Mouse (Mus musculus): Measurements from ENCODE around the gene Nrp2.

Nrp2 gene

DNA sequence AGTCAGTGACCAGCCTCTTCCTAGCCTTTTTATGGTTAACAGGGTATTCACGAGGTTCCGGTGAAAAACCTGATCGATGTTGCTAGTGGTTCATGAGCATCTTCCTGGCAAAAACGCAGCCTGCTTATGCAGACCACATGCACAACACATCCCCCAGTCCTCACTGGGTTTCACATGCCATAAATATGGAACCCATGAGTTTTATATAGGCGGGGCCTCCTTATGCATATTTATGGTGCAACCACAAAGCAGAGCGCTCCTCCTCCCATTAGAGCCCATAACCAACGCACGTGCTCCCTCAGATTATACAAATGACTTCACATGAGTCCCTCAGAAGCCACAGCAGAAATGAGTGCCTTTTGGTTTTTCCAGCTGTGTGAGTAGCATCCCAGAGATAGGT lies 49.0 kb downstream of the Nrp2 start:
- DNase-seq, result no peak

GRCm38 (mm10) chr1:62752661-62753333 lies 49.7 kb downstream of the Nrp2 start:
- no peak for DNase-seq

- DNase-seq, result no peak
Measured at GRCm38 (mm10) chr1:62754066-62754835, 51.2 kb downstream of the Nrp2 start.

DNA sequence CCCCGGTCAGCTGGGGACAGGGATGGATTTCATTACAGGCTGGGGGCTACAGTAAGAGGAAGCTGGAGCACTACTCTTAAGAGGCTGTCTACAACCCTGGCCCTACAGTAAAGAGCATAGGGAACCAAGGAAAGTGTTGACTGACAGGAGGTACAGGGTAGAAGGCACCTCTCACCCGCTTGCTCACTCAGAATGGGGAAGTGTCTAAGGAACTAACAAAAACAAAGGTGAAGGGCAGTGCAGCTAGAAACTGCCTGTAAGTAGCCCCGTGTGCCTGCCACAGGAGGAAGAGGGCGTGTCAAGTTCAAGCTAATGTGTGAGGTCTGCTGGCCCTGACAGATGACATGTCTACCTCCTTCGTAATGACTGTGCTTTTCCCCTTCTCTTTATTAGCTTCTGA lies 57.0 kb downstream of the Nrp2 start:
- no peak for DNase-seq

- no peak for DNase-seq
Measured at GRCm38 (mm10) chr1:62760565-62760964, 57.5 kb downstream of the Nrp2 start.

GRCm38 (mm10) chr1:62763779-62764178 lies 60.7 kb downstream of the Nrp2 start:
- no peak for DNase-seq

GRCm38 (mm10) chr1:62765171-62765570 lies 62.1 kb downstream of the Nrp2 start:
- no peak for DNase-seq

GRCm38 (mm10) chr1:62766766-62767165 lies 63.7 kb downstream of the Nrp2 start:
- DNase-seq, result no peak

DNA sequence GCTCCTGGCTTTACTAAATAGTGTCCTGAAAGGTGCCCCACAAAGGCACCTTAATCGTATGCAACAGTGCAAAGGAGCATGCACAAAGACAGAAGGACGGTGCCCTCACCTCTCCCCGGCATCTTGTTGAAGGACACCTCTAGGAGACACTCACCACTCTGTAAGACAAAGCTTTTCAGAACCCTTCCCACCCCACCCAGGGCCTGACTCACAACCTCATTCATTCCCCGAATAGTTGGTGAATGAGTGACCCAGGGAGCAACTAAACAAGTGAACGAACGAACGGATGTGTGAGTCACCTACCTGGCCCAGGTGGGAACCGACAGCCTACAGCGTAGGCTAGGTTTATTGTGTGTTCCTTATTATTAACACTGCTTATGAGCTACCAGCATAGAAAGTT lies 64.5 kb downstream of the Nrp2 start:
- no peak for DNase-seq

DNA sequence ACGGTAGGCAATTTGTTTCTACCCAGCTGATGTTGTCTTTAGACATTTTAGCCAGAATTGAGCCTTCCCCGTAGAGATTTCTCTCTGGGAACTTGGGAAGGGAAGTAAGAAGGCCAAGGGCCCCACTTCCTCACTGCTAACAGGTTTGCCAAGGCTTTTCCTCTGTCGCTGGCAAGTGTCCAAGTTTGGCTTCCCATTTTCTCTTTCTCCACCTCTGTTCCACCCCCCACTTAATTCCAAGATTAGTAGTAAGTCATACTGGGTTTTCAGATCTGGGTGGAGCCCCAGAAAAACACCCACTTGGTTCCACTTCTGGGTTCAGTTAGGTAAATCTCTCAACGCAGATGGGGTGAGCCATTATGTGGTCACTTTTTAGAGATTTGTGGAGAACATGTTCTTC lies 67.5 kb downstream of the Nrp2 start:
- no peak for DNase-seq

DNA sequence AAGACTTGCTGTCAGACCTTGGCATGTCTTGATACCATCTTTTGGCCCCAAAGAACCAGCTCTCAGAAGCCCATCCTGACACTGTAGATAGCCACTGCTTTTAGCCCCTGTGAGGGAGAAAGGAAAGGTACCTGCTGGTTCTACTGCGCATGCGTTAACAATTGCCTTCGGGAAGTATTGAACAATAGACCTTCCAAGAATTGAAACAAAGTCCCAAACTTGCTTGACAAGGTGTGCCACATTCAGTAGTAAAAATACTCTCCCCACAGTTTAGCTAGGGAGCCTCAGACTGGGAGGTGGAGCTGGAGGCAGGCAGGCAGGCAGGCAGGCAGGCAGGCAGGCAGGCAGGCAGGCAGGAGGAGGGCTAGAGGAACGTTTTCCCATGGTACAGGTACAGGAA lies 69.3 kb downstream of the Nrp2 start:
- DNase-seq, result no peak

- no peak for DNase-seq
Measured at GRCm38 (mm10) chr1:62773105-62773920, 70.2 kb downstream of the Nrp2 start.

- DNase-seq, result no peak
Measured at GRCm38 (mm10) chr1:62773921-62774191, 70.8 kb downstream of the Nrp2 start.

GRCm38 (mm10) chr1:62774288-62775218 lies 71.5 kb downstream of the Nrp2 start:
- DNase-seq, result no peak

DNA sequence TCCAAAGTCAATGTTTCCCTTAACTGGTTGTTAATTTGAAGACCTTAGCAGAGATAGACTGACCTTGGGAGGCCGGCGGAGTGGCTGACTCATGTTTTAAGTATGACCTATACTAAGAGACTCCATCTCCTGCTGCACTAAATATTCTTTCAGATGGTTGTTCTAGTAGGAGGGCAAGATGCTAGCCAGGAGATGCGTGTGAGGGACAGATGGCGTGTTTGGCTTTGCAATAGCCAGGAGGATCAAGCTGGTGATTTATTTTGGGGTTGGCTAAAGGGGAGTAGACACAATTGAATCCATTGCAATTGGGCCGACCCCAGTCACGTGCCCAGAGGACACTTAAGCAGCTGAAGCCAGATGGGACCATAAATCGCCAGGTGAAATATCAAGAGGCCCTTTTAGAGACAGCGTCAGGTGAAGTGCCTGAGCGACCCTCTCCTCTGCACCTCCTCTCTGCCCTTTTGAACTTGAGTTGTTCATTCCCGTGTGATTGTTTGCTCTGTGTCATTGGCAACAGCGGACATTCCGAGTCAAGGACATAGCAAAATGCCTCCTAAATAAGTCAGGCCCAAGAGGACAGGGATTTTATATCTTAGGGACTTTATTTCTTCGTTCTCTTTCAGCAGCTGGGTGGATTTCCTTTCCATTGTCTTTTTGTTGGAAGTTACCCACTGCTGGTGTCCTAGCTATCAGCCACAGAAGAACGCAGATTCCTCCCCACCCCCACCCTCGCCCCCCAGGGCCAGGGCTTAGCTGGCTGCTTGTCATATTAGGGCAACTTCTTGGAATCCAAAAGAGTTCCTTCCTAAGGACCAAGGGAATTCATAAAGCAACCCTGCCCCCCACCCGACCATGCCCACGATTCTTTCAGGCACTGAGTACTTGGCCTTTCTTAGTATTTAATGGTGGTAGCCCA lies 74.5 kb downstream of the Nrp2 start:
- no peak for DNase-seq

GRCm38 (mm10) chr1:62778910-62779309 lies 75.8 kb downstream of the Nrp2 start:
- no peak for DNase-seq

DNA sequence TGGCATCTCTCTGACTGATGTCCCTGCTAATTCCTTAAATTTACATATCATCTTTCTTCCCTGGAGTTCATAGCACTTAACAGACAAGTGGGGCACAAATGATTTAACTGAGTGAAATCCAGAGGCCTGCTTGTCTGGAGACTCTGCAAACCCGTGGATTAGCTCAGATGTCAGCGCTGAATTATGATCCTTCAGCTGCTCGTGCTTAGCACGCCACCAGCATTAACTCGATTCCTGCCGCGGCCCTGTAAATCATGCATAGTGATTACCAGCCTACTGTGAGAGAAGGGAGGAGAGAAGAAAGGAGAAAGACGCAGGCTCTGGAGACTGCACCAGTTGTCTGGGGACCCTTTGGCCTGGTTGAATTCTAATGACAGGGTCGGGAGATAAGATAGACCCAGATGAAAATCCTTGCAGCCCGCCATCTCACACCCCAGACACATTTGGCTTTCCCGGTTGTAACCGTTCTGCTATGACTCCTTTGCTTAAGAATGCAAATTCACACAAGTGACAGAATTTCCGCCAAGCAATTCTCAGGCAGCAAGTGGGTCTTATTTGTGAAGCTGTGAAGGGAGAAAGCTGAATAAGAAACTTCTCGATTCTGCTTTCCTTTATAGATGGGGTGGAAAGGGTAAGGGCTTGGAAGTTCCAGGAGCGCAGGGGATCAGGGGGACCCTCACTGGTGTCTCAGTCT lies 77.1 kb downstream of the Nrp2 start:
- DNase-seq, result no peak

DNA sequence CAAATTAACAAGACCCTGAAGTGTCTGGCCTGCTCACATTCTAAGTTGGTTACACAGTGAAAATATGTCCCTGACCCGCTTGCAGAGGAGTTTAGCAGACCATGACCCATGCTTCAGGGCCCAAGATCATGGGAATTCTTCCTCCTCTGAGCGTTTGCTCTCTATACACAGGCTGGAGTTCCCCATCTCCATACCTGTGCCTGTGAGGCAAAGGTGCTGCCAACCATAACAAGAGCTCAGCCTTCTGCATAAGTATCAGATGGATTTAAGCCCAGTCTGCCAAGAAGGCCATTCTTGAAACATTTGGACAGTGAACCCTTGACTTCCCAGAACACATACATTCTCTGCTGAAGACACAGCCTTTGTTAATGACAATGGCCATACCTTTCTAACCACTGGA lies 79.1 kb downstream of the Nrp2 start:
- no peak for DNase-seq

- DNase-seq, result no peak
Measured at GRCm38 (mm10) chr1:62782573-62782972, 79.5 kb downstream of the Nrp2 start.

DNA sequence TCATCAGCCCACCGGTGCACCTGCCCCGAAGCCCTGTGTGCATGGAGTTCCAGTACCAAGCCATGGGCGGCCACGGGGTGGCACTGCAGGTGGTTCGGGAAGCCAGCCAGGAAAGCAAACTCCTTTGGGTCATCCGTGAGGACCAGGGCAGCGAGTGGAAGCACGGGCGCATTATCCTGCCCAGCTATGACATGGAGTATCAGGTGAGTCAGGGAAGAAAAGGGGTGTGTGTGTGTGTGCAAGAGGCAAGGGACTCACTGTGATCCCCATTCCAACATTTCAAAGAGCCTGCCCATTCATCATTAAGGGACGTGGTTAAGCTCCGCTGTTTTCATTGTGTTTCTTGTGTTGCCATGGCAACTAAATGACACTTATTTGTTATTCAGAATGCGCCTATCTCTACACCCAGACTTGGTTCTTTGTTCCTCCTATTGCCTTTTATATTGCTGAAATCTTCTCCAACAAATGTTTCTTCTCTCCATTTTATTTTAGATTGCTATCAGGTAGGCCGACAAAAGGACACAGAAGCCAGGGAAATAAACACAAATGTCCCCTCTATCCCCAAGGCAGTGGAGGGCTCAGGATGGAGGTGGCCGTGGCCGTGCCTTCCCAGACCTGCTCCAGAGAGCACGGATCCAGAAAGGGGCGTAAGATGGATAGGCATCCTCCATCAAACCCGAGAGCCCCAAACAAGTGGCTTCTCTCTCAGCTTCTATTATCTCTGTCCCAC lies 80.4 kb downstream of the Nrp2 start:
- no peak for DNase-seq

DNA sequence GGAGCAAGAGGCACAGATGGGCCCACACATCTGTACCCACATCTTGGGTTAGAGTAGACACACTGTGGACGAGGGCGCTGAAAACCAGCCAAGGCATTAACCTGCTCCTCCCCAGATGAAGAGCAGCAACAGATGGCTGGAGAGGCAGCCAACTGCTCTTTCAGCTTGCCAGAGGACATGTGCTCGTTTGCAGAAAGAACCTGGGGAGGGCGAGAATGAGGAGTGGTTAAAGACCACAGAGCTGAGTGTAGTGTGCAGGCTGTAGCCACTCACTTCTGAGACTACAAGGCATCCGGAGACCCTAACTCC lies 81.0 kb downstream of the Nrp2 start:
- DNase-seq, result no peak

Measured in thymus, postnatal 36 days (tissue).